Mouse (Mus musculus): ENCODE measurements around the gene Tmem79.

DNA sequence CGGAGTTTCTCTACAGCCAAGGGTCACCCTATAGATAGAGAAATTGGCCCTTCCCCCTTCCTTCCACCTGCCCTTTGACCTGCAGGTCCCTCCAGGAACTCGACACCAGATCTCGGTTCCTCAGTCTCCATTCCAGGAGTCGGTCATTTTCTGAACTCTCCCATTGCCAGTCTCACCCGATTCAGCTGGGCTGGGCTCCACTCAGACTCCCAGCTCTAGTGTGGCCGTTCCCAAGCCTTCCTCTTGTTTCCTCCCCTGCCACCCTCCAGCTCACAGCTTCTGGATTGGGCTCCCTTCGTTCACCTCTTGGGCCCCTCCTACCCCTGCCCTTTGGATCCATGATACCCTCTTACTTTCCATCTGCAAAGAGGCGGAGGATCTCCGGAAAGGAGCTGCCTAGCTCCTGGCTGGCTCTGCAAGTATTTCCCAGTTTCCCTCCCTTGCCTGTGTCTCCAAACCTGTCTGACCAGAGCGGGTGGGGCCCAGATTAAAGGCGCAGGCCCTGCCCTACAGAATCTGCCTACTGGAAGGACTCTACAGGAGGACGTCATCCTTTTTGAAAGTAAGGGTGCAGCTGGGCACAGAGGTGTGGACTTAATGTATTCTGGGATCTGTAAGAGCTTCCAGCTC is 1.8 kb downstream of the Tmem79 start:
- TF ChIP-seq EP300 (IDR thresholded peaks at IDR 0.05; ENCODE audit: insufficient read depth, low read depth, low read length) (peak; percentile 45; the same call in 1 of the 2 replicates), CTCF (IDR thresholded peaks at IDR 0.05; ENCODE audit: low read depth, low read length) (no peak)
